Mouse (Mus musculus): Measurements from ENCODE around the gene Gm3269.
A peak's percentile ranks its signal among the peaks of the same experiment; 100 is the strongest.
"Not testable (repeated sequence)": the region's sequence is repeated elsewhere in the genome, so short reads cannot be mapped to it uniquely, and the experiment has no call there.

Gene Gm3269

GRCm38 (mm10) chr14:4837806-4838205 lies at the start of gene Gm3269:
TSS of gene Gm3269 (plus strand) at chr14:4838106.
- not testable (repeated sequence) for DNase-seq (ENCODE audit: low spot score)

- peak; percentile 9 for DNase-seq (ENCODE audit: low spot score)
Measured at GRCm38 (mm10) chr14:4806421-4806820, 31.5 kb upstream of the Gm3269 start.

- peak; percentile 9 for DNase-seq (ENCODE audit: low spot score)
Measured at GRCm38 (mm10) chr14:4821950-4822349, 16.0 kb upstream of the Gm3269 start.

DNA sequence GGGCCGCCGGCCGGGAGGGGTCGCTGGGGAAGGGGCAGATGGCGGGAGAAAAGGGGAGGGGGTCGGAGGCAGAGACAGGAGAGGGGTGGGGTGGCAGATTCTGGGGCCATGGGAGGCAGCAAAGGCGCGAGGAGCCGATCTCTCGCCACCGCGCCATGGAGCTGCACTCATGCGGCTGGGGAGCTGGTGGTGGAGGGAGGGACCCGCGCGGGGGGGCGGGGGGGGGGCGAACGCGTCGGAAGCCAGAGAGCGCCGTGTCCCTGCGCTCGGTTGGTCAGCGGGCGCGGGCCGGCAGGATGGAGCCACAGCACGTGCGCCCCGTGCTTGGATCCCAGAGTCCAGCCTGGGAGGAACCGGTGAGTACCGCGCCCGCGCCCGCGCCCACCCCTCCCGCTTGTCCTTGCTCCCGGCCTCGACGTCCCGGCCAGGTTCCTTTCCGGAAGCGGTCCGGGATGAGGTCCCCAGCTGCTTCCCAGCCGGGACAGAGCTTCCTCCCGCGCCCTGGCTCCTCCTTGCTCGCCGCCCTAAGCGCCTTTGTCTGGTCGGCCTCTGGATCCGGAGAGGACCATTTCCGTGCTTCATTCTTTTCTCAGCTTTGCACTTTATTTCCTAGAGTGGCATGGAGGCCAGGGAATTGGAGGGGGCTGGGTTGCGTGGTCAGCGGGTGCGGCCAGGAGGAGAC lies 17.5 kb downstream of the Gm3269 start, which contains the start of gene Gm3264:
Gene Gm3264 (plus strand): TSS at position 278 of the 682 bp plus-strand sequence.
- DNase-seq (ENCODE audit: low spot score) = not testable (repeated sequence)

GRCm38 (mm10) chr14:4892116-4892515 lies 54.2 kb downstream of the Gm3269 start, which contains the start of gene Gm3278:
TSS of gene Gm3278 (plus strand) at chr14:4892416.
- DNase-seq (ENCODE audit: low spot score) = not testable (repeated sequence)
